Mouse (Mus musculus): ENCODE data around the gene Acr.

Gene Acr

DNA sequence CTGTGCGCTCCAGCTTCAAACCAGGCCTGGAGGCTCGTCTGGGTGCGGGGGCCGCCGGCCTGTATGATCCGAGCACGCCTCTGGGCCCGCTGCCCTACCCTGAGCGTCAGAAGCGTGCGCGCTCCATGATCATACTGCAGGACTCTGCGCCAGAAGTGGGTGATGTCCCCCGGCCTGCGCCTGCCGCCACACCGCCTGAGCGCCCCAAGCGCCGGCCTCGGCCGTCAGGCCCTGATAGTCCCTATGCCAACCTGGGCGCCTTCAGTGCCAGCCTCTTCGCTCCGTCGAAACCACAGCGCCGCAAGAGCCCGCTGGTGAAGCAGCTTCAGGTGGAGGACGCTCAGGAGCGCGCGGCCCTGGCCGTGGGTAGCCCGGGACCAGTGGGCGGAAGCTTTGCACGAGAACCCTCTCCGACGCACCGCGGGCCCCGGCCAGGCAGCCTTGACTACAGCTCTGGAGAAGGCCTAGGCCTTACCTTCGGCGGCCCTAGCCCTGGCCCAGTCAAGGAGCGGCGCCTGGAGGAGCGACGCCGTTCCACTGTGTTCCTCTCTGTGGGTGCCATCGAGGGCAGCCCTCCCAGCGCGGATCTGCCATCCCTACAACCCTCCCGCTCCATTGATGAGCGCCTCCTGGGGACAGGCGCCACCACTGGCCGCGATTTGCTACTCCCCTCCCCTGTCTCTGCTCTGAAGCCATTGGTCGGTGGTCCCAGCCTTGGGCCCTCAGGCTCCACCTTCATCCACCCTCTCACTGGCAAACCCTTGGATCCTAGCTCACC, 20.1 kb upstream of the Acr start:
- DNase-seq (ENCODE audit: inconsistent age in 2 of 2, low spot score in 1 of 2) = no peak

DNA sequence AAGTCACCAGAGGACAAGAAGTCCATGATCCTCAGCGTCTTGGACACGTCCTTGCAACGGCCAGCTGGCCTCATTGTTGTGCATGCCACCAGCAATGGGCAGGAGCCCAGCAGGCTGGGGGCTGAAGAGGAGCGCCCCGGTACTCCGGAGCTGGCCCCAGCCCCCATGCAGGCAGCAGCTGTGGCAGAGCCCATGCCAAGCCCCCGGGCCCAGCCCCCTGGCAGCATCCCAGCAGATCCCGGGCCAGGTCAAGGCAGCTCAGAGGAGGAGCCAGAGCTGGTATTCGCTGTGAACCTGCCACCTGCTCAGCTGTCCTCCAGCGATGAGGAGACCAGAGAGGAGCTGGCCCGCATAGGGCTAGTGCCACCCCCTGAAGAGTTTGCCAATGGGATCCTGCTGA, 19.3 kb upstream of the Acr start:
- no peak for DNase-seq (ENCODE audit: inconsistent age in 2 of 2, low spot score in 1 of 2)

DNA sequence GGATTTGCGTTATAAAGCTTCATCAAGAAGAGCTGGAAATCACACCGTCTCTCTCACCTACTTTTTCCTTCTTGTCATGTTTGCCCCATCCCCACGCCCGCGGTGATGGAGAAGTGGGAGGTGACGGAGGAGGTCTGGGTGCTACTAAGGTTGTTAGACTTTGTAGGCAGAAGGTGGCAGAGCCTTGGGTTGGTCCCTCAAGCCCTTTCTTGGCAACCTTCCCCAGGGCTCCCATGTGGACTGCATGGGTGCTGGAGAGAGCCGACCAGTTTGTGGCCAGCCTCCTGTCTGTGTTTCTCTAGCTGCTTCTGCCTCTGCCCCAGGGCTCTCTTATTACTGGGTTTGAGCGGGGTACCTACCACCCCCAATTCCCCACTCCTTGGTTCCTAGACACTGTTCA, 17.6 kb upstream of the Acr start:
- no peak for DNase-seq (ENCODE audit: inconsistent age in 2 of 2, low spot score in 1 of 2)

DNA sequence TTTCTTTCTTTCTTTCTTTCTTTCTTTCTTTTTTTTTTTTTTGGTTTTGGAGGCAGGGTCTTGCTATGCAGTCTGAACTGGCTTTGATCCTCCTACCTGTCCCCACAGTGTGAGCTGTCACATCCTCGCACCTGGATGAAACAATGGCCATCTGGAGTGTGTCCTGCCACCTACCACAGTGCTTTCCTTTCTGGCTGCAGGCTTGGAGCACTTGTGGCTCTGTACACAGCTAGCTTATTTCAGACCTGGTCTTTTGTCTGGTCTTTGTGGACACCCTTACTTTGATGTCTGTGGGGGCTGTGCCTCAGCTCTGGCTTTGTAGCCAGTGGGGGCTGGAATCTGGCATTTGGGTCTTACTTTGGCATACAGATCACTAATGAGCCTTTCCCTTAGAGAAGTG, 16.4 kb upstream of the Acr start:
- DNase-seq (ENCODE audit: inconsistent age in 2 of 2, low spot score in 1 of 2) = no peak

DNA sequence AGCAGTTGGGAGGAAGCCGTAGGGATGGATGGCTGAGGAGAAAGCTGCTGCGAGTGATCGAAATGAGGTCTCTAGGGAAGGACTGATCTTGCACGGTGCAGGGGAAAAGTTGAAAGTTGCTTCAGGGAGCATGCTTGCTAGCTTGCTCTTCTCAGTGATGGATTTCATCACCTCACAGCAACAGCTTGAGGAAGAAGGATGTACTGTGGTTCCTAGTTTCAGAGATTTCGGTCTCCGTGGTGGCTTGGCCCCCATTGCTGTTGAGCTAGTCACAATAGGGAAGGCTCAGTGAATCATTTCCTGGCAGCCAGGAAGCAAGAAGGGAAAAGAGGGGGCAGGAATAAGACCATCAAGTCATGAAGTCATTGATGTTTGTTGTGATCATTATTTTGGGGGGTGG, 12.5 kb upstream of the Acr start:
- DNase-seq (ENCODE audit: inconsistent age in 2 of 2, low spot score in 1 of 2) = no peak

DNA sequence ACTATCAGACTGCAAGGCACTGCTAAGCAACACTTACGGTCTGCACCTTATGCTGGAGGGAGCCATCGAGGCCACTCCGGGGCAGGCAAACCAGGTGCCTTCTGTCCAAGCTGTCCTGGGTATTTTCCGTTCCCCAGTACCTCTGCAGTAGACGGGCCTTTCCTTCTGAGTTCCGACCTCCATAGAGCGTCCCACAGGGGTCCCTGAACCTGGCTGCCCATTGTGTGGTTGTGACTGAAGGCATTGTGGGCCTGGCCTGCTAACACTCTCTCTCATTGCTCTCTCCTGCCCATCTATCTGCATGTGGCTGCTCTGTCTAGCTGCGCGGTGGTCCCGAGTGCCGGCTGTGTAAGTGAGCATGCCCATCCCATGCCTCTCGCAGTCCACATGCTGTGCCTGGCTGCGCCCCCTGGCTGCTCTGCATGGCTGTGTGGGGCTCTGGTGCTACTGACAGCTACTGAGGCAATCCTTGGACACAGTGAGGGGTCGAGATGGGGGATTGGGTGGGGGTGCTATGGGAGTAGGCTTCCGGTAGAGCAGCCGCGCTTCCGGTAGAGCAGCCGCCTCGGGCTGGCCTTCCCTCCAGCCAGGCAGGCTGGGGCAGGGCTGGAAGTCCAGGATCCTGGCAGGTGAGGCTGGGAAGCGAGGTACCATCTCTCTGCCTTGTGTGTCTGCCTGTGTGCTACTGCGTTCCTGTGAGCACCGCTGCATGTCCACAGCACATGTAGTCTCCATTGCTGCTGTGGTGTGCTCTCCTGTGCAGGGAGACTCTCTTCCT, 11.5 kb upstream of the Acr start:
- DNase-seq (ENCODE audit: inconsistent age in 2 of 2, low spot score in 1 of 2) = no peak

DNA sequence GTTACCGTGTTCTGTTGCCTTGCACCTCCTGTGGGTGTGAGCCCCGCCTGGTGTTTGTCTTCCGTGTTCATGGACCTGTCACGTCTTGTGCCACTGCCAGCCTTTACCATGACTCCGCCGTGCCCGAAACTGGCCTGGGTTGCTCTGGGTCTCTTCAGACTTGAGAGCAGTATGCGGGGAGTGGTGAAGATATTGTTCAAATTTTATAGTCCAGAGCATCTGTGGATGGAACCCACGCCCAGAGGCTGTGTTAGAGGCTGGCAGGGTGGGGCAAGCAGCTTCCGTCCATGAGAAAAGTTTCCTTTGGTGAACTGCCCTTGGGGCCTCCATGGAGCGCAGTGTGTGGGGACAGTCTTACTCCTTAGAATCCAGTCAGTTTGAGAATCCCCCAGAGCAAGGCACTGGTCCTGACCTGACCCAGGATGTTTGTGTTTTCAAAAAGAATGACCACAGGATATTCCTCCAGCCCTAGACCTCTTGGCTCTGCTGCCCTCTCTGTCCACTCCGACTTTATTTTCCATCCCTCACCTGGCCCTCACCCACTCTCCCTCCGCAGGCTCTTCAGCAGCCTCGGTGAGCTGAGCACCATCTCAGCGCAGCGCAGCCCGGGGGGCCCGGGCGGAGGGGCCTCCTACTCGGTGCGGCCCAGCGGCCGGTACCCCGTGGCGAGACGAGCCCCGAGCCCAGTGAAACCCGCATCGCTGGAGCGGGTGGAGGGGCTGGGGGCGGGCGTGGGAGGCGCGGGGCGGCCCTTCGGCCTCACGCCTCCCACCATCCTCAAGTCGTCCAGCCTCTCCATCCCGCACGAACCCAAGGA, 10.7 kb upstream of the Acr start:
- DNase-seq (ENCODE audit: inconsistent age in 2 of 2, low spot score in 1 of 2) = no peak

DNA sequence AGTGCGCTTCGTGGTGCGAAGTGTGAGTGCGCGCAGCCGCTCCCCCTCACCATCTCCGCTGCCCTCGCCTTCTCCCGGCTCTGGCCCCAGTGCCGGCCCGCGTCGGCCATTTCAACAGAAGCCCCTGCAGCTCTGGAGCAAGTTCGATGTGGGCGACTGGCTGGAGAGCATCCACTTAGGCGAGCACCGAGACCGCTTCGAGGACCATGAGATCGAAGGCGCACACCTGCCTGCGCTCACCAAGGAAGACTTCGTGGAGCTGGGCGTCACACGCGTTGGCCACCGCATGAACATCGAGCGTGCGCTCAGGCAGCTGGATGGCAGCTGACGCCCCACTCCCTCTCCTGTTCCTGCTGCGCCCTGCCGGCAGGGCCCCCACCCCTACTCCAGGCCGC, 10.1 kb upstream of the Acr start:
- no peak for DNase-seq (ENCODE audit: inconsistent age in 2 of 2, low spot score in 1 of 2)

DNA sequence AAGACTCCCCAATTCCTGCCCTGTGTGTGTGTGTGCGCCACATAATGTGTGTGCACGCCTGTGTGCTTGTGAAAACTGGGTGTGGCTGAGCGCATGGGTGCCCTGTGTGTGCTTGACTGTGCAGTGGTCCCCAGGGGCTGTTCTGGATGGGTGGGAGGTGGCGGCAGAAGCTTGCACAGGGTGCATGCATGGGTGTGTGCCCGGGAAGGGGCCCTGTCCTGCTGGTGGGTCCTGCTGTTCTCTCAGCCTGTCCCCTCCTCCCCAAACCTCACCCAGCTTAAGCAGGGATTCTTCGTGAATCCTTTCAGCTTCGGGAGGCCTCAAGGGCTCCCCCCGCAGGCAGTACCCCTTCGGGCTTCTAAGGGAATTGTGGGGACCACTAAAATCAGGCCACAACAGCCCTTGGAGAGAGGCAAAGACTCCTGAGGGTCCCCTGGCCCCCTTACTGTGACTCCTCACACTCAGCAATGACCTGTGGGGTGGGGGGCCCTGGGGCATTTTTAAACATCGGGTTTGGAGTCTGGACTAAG, 8.9 kb upstream of the Acr start:
- DNase-seq (ENCODE audit: inconsistent age in 2 of 2, low spot score in 1 of 2) = no peak

DNA sequence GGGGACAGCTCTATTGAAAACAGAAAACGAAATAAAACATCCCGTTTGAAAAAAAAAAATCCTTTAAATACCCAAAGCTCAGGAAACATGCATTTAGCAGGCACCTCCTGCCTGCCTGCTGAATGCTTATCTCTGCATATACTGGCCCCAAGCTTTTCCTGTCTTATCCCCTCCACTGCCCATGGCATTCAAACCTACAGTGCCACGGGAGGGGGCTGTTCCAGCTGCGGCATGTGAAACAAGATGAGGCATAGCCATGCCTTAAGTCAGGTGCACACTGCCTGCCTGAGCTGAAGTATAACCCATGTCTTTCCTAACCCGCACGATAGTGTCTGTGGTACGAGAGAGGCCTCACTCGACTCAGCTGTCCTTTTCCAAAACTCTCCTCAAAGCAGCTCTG, 4.0 kb downstream of the Acr start:
- no peak for DNase-seq (ENCODE audit: inconsistent age in 2 of 2, low spot score in 1 of 2)

DNA sequence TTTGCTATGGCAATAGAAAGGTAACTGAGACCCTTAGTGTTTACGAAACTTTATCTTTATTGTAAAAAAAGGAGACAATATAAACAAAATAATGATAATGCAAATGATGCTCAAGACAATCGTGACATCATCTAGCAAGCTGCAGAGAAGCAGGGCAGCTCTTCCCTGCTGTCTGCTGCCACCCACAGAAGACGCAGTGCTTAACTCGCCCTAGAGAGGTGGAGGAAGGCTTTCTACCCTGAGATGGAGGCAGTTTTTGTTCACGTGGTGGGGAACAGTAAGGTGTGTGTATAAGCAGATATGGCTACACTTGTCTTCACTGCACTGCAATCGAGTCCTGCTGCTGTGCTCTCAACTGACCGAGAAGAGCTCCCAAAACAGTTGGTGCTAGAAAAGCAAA, 14.4 kb downstream of the Acr start:
- no peak for DNase-seq (ENCODE audit: inconsistent age in 2 of 2, low spot score in 1 of 2)

DNA sequence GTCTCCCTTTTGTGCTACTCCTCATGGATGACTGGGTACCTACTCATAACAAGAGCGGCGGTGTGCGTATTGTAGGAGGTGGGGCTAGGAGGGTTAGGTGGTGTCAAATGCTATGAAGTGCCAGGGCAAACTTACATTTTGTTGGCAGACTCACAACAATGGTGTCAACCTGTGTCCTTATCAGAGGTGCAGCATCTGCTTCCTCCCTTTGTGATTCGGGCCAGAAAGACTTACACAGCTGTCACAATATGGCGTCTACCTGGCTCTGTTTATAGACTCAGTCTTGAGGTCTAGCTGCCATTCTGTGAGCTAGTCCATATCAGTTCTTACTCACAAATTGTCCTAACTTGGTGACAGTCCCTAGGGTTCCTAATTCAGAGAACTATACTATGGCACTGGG, 17.0 kb downstream of the Acr start:
- no peak for DNase-seq (ENCODE audit: inconsistent age in 2 of 2, low spot score in 1 of 2)

DNA sequence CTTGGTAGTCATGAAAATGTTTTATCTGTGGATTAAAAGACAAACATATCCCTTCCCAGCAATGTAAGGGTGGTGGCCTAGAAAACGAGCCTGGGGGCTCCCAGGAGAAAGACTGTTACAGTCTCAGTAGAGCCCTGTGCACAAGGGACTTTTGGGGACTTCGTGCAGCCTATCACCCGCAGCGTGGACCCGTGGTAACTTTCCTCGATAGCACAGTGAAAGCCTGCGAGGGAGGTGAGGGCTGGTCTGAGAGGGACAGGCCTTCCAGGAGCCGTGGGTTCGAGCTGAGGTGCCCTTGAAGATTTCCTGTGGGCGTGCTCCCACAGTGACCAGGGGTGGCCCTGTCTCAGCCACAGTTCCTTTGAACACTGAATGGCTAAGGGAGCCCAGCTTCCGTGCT, 17.5 kb downstream of the Acr start:
- DNase-seq (ENCODE audit: inconsistent age in 2 of 2, low spot score in 1 of 2) = no peak

DNA sequence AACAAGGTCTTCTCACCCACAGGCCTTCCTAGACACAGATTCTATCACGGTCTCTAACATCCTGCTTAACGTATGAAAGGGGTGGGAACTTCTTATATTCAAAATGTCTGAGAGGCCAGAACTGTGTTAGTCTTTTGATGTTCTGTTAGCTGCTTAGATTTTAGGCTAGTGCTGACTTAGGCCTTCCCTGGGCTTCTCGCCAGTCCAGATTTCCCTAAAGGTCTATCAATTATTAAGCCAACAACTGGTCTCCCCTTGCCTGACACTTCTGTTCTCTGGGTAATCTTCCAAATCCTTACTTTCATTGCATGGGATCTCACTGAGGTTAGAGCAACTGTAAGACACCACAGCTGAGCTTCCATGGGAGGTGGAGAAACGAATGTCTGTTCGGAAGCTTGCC, 21.0 kb downstream of the Acr start:
- no peak for DNase-seq (ENCODE audit: inconsistent age in 2 of 2, low spot score in 1 of 2)

DNA sequence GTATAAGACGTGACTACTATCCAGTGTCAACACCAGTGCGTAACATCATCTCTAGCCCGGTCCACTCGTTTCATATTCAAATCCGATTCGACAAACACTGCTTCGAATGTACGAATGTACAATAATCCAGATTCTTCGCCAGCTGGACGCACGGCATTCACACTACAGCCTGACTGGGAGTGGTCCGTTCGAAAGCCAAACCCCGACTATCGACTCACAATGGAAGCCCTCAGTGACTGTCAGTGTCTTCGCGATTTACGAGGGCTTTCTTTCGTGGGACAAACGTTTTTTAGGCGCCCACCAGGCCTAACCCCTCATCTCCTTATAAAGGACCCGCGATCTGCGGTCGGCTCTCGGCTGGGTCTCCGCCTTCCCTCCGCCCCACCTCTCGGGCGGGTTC, 23.2 kb downstream of the Acr start:
- DNase-seq (ENCODE audit: inconsistent age in 2 of 2, low spot score in 1 of 2) = no peak

DNA sequence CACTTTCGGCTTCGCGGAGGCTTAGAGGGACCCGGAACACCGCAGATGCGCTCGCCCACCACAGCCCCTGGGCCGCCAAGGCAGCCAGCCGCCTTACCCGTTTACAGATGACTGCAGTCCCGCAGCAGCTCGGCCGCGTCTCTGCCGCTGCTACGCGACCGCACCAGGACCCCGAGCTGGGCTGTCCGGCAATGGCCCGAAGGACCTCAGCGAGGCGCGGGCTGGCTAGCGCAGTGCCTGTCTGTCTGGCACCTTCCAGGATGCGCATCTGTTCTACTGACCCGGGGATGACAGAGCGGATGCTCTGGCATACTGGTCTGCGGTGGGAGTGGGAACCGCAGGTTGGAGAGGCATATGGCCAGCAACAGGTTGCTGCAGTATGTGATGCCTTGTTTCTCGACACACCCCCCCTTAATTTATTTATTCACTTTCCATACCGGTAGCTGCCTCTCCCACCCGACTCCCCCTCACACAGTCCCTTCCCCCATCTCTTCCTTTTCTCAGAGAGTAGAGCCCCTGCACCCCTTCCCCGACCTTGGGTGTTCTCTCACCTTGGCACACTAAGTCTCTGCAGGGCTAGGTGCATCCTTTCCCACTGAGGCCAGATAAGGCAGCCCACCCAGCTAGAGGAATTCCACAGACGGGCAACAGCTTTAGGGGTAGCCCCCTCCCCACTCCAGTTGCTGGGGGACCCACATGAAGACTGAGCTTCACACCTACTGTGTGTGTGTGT, 23.8 kb downstream of the Acr start, which contains the start of gene Rabl2:
TSS of gene Rabl2 (minus strand) at position 201 of the 733 bp plus-strand sequence.
- DNase-seq (ENCODE audit: inconsistent age in 2 of 2, low spot score in 1 of 2) = peak; percentile 89 to 95

DNA sequence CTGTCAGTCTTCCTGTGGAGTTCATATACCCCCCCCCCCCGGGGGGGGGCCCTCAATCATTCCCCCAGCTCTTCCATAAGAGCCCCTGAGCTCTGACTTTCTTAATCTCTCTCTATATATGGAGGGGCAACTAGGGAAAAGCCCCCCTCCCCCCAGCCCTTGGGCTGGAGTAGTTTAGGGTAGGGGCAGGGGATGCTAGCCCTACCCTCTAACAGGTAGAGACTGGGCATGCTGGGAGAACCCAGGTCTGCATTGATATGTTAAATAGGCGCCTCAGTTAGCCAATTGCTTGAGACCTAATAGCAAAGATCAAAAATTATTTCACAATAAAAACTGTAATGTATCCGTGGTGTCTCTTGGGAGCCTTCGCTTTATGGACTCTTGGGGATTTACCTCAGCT, 24.4 kb downstream of the Acr start:
- DNase-seq (ENCODE audit: inconsistent age in 2 of 2, low spot score in 1 of 2) = no peak

DNA sequence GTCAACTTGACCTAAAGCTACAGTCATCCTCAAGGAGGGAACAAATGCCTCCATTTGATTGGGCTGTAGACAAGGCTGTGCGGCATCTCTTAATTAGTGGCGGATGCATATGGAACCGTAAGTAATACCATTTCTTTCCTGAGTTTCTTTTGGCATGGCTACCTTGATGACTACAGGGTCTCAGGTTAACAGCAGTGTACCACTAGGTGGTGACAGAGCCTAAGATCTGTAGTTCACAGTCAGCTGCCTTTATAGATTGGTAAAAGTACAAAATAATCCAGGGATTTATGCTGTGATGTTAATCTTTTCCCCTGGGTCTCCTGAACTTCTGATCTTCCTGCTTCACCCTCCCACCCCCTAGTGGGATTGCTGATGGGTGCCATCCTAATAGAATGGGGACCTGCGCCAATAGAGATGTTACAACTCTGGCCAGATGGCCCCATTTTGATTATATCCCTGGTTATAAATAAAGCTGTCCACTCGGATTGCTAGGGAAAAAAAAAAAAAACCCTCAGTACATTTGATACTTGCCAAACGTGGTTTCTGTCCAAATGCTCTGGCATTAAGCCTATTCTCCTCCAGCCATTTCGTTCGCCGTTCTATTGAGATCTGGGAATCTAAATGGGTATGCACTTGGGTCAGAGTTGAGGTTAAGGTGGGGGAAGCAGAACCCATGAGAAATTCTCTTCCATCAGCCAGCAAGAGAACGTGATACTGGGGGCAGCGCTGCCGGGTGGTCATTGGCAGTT, 37.9 kb downstream of the Acr start:
- DNase-seq (ENCODE audit: inconsistent age in 2 of 2, low spot score in 1 of 2) = no peak

DNA sequence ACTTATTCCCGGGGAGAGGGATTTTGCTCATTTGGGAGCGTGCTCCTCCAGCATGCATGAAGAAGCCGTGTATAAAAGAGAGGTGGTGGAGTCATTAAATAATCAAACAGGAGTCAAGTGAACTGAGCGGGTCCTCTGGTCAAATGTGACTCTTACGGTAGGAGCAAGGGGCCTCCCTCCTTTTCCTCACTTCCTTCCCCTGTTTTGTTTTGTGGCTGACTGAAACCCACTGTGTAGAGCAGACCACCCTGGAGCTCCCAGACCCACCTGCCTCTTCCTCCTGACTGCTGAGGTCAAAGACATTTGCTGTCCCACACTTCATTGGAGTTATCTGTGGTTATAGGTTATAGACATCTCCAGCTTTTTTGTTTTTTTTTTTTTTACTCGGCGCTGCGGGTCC, 39.4 kb downstream of the Acr start:
- no peak for DNase-seq (ENCODE audit: inconsistent age in 2 of 2, low spot score in 1 of 2)

DNA sequence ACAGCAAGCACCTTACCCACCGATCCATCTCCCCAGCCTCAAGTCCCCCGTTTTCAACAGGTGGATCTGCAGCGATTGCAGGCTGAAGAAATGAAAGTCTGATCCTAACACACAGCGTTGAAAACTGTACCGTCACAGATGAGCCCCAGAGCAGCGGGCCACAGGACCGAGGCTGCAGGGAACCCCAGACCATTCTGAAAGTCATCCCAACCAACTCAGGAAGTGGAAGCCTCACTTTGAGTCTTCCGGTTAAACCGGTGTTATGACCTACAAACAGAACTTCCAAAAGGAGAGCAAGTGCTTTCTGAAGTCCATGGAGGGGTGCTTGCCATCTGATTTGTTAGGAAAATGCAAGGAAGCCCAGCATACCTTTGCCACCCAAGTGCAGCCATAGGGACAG, 39.8 kb downstream of the Acr start:
- no peak for DNase-seq (ENCODE audit: inconsistent age in 2 of 2, low spot score in 1 of 2)

Measured in adrenal gland, adult (tissue).